Mouse (Mus musculus) embryonic fibroblast, embryonic 13.5 days (primary cell): ENCODE data around the gene Ak7.

ENCODE experiments used
- CTCF ChIP-seq: IDR thresholded peaks from 2 replicates; pipeline ENCODE4 v1.5.1; 2011; ENCODE audit warnings: mild to moderate bottlenecking, control low read depth, low read length, moderate library complexity, borderline replicate concordance; ENCODE audit not compliant: insufficient read depth
- POLR2A ChIP-seq: IDR thresholded peaks from 2 replicates; pipeline ENCODE4 v1.6.1; 2011; ENCODE audit warnings: low read depth, mild to moderate bottlenecking, control low read depth, low read length, moderate library complexity

GRCm38 (mm10) chr12:105721452-105722132 lies 15.8 kb downstream of the Ak7 start:
- TF ChIP-seq CTCF (no peak), POLR2A (no peak)
